Mouse (Mus musculus): Measurements from ENCODE around the gene Olfr6. TPM values are rescaled to one million over a fixed set of nuclear protein-coding genes. Genes with fewer than 3 reads are reported as not detected.
"Not testable (repeated sequence)": the region's sequence is repeated elsewhere in the genome, so short reads cannot be mapped to it uniquely, and the experiment has no call there.

Gene Olfr6
- polyA plus RNA-seq (2015; fragmentation: Nextera tagmentation; extraction: Ambion mirVana): not detected in 2 replicates

DNA sequence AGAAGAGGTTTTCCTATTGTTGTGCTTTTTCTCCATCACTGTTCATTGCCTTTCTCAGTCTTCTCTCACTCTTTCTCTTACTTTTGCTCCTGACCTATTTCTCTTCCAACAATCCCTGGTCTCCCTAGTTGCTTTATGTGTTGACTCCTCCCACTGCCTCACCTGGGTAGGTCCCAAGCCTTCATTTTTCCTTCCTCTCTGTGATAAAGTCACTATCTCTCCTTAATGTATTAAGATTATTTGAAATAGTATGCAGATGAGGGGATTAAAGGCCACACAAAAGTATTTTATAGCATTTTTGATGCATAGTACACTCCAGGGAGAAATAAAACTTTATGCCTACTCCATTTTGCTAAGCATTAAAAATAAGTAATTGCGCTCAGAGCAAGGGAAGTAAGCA, at the start of gene Olfr6:
Gene Olfr6, minus strand, starts transcription at position 101 of the 400 bp plus-strand sequence.
- no peak for ATAC-seq

DNA sequence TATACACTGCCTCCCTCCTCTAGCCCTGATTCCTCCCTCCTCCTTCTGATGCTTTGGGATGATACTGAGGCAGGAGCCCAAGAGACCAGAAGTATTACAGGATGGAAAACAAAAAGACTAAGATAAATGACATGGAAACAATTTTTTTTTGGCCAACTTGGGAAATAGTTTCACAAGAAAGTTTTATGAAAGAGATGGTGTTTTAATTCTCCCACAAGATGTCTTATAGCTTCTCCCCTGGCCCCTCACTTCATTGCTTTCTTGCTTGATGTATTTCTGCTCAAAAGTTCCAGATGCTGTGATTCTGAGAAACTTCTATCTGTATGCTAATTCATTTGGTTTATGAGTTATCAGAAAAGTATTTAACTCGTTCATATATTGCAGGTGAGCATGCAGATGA, 42.2 kb upstream of the Olfr6 start, which contains the start of gene Olfr2:
Gene Olfr2, minus strand, starts transcription at position 101 of the 400 bp plus-strand sequence.
- Histone ChIP-seq H3K9me3 (no peaks in the 10 kb centered on the region), H3K27ac (no peak within 1 kb of the TSS), H3K9ac (replicated peaks) (no peak within 1 kb of the TSS), H3K4me3 (replicated peaks) (no peak within 1 kb of the TSS), H3K27me3 (no peaks in the 10 kb centered on the region), H3K4me1 (replicated peaks) (no peaks in the 10 kb centered on the region), H3K4me2 (replicated peaks) (no peak within 1 kb of the TSS), H3K36me3 (no peaks in the 10 kb centered on the region)
- WGBS: 56% methylated on average over 1 of the region's 1 CpGs
- no peak for ATAC-seq

More for the DNA sequence above, at the start of gene Olfr6:
- Histone ChIP-seq H3K36me3 (no peaks in the 10 kb centered on the region), H3K27me3 (no peaks in the 10 kb centered on the region), H3K9me3 (no peaks in the 10 kb centered on the region), H3K4me1 (replicated peaks) (no peaks in the 10 kb centered on the region), H3K9ac (replicated peaks) (no peak within 1 kb of the TSS), H3K27ac (no peak within 1 kb of the TSS), H3K4me2 (replicated peaks) (no peak within 1 kb of the TSS), H3K4me3 (replicated peaks) (no peak within 1 kb of the TSS)
- 88% methylated on average over 1 of the region's 1 CpGs for WGBS

DNA sequence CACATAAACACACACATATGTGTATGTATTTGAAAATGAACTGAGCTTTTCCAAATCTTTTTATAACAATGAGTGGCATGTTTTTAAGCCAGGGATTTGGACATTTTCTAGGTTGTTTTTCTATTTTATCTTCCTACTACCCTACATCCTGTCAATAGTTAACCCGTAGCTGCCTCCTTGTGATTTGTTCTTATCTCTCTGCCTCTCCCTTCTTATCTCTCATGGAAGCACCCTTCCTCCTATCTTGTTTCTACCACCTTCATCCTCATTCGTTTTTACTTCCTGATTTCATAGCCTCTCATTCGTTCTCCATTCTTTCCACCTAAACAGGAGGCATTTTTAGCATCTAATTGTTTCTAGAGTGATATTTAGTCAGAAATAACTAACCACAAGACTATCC, 40.4 kb upstream of the Olfr6 start:
- Histone ChIP-seq H3K4me3 (replicated peaks) (no peak overlapping the region), H3K36me3 (no peaks in the 10 kb centered on the region), H3K27me3 (no peaks in the 10 kb centered on the region), H3K4me2 (replicated peaks) (no peak overlapping the region), H3K4me1 (replicated peaks) (no peaks in the 10 kb centered on the region), H3K27ac (no peak overlapping the region), H3K9ac (replicated peaks) (no peak overlapping the region), H3K9me3 (no peaks in the 10 kb centered on the region)
- ATAC-seq: no peak
- 64% methylated on average over 3 of the region's 3 CpGs for WGBS

DNA sequence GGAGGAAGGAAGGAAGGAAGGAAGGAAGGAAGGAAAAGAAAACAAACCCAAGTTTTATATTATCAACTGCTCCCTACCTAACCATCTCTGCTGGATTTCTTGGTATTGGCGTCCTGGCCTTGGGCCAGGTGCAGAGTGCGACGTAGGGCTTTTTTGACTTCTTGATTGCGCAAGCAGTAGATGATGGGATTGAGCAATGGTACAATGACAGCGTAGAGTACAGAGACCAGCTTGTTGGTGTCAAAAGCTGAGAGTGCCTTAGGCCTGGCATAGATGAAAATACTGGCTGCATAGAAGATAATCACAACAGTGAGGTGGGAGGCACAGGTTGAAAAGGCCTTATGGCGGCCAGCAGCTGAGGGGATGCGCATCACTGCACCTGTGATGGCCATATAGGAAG, 37.1 kb upstream of the Olfr6 start:
- H3K36me3 ChIP-seq: no peaks in the 10 kb centered on the region
- no peak overlapping the region for H3K4me3 ChIP-seq (replicated peaks)
- H3K27ac ChIP-seq: no peak overlapping the region
- no peak overlapping the region for H3K4me2 ChIP-seq (replicated peaks)
- ATAC-seq: no peak
- H3K9ac ChIP-seq (replicated peaks): no peak overlapping the region
- H3K4me1 ChIP-seq (replicated peaks): no peaks in the 10 kb centered on the region
- no peaks in the 10 kb centered on the region for H3K9me3 ChIP-seq
- WGBS: 90% methylated on average over 7 of the region's 7 CpGs
- H3K27me3 ChIP-seq: no peaks in the 10 kb centered on the region

DNA sequence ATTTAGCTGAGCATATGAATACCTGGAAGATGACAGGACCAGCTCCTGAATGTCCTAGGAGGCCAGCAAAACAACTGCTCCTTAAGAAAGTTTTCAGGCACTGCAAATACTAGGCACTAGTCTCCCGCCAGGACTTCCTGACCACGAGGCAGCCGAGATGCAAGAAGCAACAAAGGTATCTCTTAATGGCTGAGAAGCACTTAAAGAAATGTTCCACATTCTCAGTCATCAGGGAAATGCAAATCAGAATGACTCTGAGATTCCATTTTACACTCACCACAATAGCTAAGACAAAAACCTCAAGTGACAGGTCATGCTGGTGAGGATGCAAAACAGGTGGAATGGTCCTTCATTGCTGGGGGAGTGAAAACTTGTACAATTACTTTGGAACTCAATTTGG, 21.5 kb upstream of the Olfr6 start:
- Histone ChIP-seq H3K36me3 (no peaks in the 10 kb centered on the region), H3K9me3 (no peaks in the 10 kb centered on the region), H3K9ac (replicated peaks) (no peak overlapping the region), H3K4me1 (replicated peaks) (no peaks in the 10 kb centered on the region), H3K4me3 (replicated peaks) (no peak overlapping the region), H3K4me2 (replicated peaks) (no peak overlapping the region), H3K27me3 (no peaks in the 10 kb centered on the region), H3K27ac (no peak overlapping the region)
- 92% methylated on average over 3 of the region's 3 CpGs for WGBS
- ATAC-seq: no peak

DNA sequence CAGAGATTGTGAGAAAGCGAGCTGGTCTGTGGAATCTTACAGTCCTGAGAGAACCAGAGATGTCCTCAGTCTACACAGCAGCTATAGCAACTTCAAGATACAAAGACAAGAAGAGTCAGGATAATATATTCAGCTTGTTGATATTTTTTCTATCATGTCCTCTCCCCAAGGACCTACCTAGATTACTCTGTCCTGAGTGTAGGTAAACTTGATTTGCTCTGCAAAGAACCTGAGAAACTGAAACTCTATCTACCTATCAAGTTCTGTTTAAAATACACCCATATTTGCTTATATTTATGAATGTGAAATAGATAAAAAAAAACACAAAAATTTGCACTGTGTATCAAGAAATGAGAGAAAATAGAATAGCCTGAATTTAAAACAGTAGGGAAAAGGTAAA, 11.6 kb upstream of the Olfr6 start, which contains the start of gene Olfr711:
Gene Olfr711, minus strand, starts transcription at position 101 of the 400 bp plus-strand sequence.
- Histone ChIP-seq H3K9me3 (no peaks in the 10 kb centered on the region), H3K4me2 (replicated peaks) (no peak within 1 kb of the TSS), H3K27me3 (no peaks in the 10 kb centered on the region), H3K4me1 (replicated peaks) (no peaks in the 10 kb centered on the region), H3K4me3 (replicated peaks) (no peak within 1 kb of the TSS), H3K36me3 (no peaks in the 10 kb centered on the region), H3K27ac (no peak within 1 kb of the TSS), H3K9ac (replicated peaks) (no peak within 1 kb of the TSS)
- WGBS: 63% methylated on average over 1 of the region's 1 CpGs
- no peak for ATAC-seq

DNA sequence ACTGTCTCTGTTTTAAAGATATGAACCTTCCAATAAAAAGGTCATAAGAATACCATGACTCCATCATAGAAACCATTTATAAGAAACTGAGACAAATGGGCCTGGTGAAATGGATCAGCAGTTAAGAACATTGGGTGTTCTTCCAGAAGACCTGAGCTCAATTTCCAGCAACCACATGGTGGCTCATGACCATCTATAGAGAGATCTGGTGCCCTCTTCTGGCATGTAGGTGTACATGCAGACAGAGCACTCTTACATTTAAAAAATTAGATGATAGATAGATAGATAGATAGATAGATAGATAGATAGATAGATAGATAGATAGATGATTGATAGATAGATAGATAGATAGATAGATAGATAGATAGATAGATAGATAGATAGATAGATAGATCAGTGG, 3.8 kb upstream of the Olfr6 start:
- not testable (repeated sequence) for H3K4me1 ChIP-seq (replicated peaks); H3K9me3 ChIP-seq; H3K27ac ChIP-seq; ATAC-seq; H3K9ac ChIP-seq (replicated peaks); H3K36me3 ChIP-seq; H3K4me2 ChIP-seq (replicated peaks); H3K4me3 ChIP-seq (replicated peaks); H3K27me3 ChIP-seq

DNA sequence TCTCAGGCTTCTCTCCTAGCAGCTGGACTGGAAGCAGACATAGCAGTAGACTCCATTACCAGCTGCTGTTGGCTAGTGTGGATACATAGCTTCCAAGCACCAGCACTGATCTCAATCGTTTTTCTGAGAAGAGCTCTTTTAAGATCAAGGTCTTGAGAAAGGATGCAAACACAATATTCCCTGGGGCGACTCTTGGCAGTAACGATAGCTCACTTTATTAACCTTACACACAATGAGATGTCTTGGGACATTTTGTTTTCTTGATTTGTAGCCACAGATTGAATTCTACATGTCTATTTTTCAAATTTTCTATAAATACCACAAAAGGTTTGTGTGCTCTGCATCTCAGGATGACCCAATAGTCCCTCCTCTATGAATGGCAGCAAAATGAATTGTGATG, 15.5 kb downstream of the Olfr6 start, which contains the start of gene Olfr710:
Gene Olfr710, minus strand, starts transcription at position 101 of the 400 bp plus-strand sequence.
- Histone ChIP-seq H3K4me1 (replicated peaks) (no peaks in the 10 kb centered on the region), H3K9me3 (no peaks in the 10 kb centered on the region), H3K4me2 (replicated peaks) (no peak within 1 kb of the TSS), H3K4me3 (replicated peaks) (no peak within 1 kb of the TSS), H3K9ac (replicated peaks) (no peak within 1 kb of the TSS), H3K36me3 (no peaks in the 10 kb centered on the region), H3K27me3 (no peaks in the 10 kb centered on the region), H3K27ac (no peak within 1 kb of the TSS)
- 74% methylated on average over 3 of the region's 3 CpGs for WGBS
- no peak for ATAC-seq

DNA sequence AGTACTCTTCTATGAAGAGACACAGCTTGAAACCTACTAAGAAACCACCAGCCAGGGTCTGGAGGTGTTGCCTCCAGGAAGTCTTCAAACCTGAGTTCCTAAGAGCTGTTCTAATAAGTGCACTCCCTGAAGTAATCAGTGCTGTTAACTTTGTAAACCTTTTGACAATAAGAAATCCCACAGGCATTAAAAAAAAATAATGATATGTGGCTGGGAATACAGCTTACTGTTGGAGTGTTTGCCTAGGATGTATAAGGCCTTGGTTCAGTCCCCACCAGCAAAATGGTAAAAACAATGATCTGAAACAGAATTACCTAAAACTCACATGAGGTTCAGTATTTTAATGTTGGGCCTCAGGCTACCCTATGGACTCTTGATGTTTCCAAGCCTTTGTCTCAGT, 31.6 kb downstream of the Olfr6 start, which contains the start of gene Olfr709-ps1:
Gene Olfr709-ps1, minus strand, starts transcription at position 101 of the 400 bp plus-strand sequence.
- no peak within 1 kb of the TSS for H3K4me3 ChIP-seq (replicated peaks)
- H3K9ac ChIP-seq (replicated peaks): no peak within 1 kb of the TSS
- H3K4me1 ChIP-seq (replicated peaks): no peaks in the 10 kb centered on the region
- no peak within 1 kb of the TSS for H3K4me2 ChIP-seq (replicated peaks)
- H3K36me3 ChIP-seq: no peaks in the 10 kb centered on the region
- no peaks in the 10 kb centered on the region for H3K27me3 ChIP-seq
- H3K27ac ChIP-seq: no peak within 1 kb of the TSS
- ATAC-seq: no peak
- no peaks in the 10 kb centered on the region for H3K9me3 ChIP-seq

DNA sequence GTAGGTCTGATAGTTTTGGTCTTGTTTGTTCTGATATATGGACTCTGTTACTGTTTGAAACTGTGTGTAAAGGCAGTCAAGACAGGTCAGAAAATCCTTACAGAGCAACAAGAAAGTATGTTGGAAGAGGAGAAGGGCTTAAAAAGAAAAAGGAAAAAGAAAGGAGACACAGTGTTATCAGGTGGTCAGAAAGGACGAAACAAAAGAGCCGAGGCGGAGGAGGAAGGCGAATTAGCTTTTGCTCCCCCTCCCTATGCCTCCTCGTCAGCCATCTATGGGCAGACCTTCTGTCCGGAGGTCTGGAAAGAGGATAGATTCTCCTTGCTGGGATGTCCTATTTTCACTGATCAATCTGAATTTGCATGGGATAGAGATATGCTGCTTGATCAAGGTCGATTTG, 42.8 kb downstream of the Olfr6 start:
- H3K9ac ChIP-seq (replicated peaks); H3K9me3 ChIP-seq; H3K27ac ChIP-seq; H3K4me2 ChIP-seq (replicated peaks); ATAC-seq; H3K27me3 ChIP-seq; H3K4me3 ChIP-seq (replicated peaks); H3K36me3 ChIP-seq; H3K4me1 ChIP-seq (replicated peaks): not testable (repeated sequence)
- WGBS: 82% methylated on average over 7 of the region's 7 CpGs

DNA sequence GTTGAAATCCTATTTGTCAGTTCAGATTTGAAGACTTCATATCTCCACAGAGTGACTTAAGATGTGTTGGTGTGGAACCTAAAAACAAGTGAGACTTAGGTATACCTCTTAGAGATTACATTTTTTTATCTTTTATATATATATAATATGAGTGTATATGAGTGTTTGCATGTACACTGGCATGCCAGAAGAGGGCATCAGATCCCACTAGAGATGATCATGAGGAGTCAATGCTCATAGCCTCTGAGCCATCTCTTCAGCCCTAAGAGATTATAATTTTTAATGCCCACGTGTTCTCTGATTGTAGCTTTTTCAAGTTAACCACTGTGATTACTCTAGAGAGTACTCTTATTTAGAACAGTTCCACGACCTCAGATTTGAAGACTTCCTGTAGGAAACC, 56.1 kb downstream of the Olfr6 start, which contains the start of gene Olfr1532-ps1:
Gene Olfr1532-ps1, plus strand, starts transcription at position 326 of the 400 bp plus-strand sequence.
- H3K27ac ChIP-seq: no peak within 1 kb of the TSS
- ATAC-seq: no peak
- H3K4me3 ChIP-seq (replicated peaks): no peak within 1 kb of the TSS
- no peaks in the 10 kb centered on the region for H3K9me3 ChIP-seq
- no peaks in the 10 kb centered on the region for H3K36me3 ChIP-seq
- no peak within 1 kb of the TSS for H3K9ac ChIP-seq (replicated peaks)
- no peaks in the 10 kb centered on the region for H3K4me1 ChIP-seq (replicated peaks)
- WGBS: 78% methylated on average over 2 of the region's 2 CpGs
- H3K4me2 ChIP-seq (replicated peaks): no peak within 1 kb of the TSS
- no peaks in the 10 kb centered on the region for H3K27me3 ChIP-seq
